8 mouse cellular contexts compared by ENCODE assay signal in genomic region chr17:85679651-85680050, GRCm38 (mm10). TPM values are rescaled to one million over a fixed set of nuclear protein-coding genes. Genes with fewer than 3 reads are reported as not detected.
A peak's percentile ranks its signal among the peaks of the same experiment; 100 is the strongest.
DNase-seq lines count a peak whose midpoint lies in the region; ATAC-seq and TF ChIP-seq lines count a peak whose summit lies in the region.

No protein-coding gene starts in this region.

- peaks cover 16% of the 10 kb centered on the region for H3K27me3 ChIP-seq in embryonic facial prominence, embryonic 11.5 days (ENCODE audit: control insufficient read depth, insufficient read depth, low read length)
- peaks cover 64% of the 10 kb centered on the region for H3K27me3 ChIP-seq in hindbrain, embryonic 16.5 days (replicated peaks; ENCODE audit: control insufficient read depth, insufficient read depth, low read length)
- peaks cover 50% of the 10 kb centered on the region for H3K27me3 ChIP-seq in midbrain, embryonic 16.5 days (ENCODE audit: control insufficient read depth, insufficient read depth, low read depth, low read length)

- no peaks in the 10 kb centered on the region for H3K36me3 ChIP-seq in embryonic facial prominence, embryonic 11.5 days (replicated peaks; ENCODE audit: control insufficient read depth, insufficient read depth, low read depth, low read length)
- no peaks in the 10 kb centered on the region for H3K36me3 ChIP-seq in hindbrain, embryonic 16.5 days (ENCODE audit: control insufficient read depth, insufficient read depth, low read length)
- H3K36me3 ChIP-seq in midbrain, embryonic 16.5 days (ENCODE audit: control insufficient read depth, insufficient read depth, low read length), result no peaks in the 10 kb centered on the region

- H3K27ac ChIP-seq in layer of hippocampus, adult 2 months, result no peak overlapping the region
- H3K27ac ChIP-seq in embryonic facial prominence, embryonic 11.5 days (replicated peaks; ENCODE audit: low read depth, low read length), result no peak overlapping the region
- H3K27ac ChIP-seq in hindbrain, embryonic 16.5 days (ENCODE audit: low read depth, low read length), result no peak overlapping the region
- H3K27ac ChIP-seq in midbrain, embryonic 16.5 days (ENCODE audit: low read length), result no peak overlapping the region

- WGBS in embryonic facial prominence, embryonic 11.5 days, result 4% methylated on average over 15 of the region's 15 CpGs
- WGBS in hindbrain, embryonic 16.5 days, result 6% methylated on average over 15 of the region's 15 CpGs
- 1% methylated on average over 15 of the region's 15 CpGs for WGBS in midbrain, embryonic 16.5 days

- H3K4me2 ChIP-seq in embryonic facial prominence, embryonic 11.5 days (ENCODE audit: low read depth, low read length), result peak overlapping the region; percentile 14; the same call in 1 of the 2 replicates
- H3K4me2 ChIP-seq in hindbrain, embryonic 16.5 days (ENCODE audit: low read length), result peak overlapping the region; percentile 32; the same call in 1 of the 2 replicates
- 0 out of 2 replicates have a peak overlapping the region, but pooled peaks have one; percentile 11 for H3K4me2 ChIP-seq in midbrain, embryonic 16.5 days (ENCODE audit: low read length)

- DNase-seq in layer of hippocampus, adult 2 months (ENCODE audit: low spot score in 2 of 2), result no peak
- no peak for DNase-seq in layer of hippocampus, postnatal 36 days
- peak; percentile 81 for DNase-seq in embryonic facial prominence, embryonic 11.5 days (ENCODE audit: low spot score)
- DNase-seq in urinary bladder, postnatal 14 days (ENCODE audit: low spot score), result no peak
- no peak for DNase-seq in gastrocnemius, adult 18-20 months (ENCODE audit: low spot score)

- TF ChIP-seq CTCF in layer of hippocampus, adult 2 months (conservative IDR thresholded peaks at IDR 0.05), result peak; percentile 73

- peaks cover 5% of the 10 kb centered on the region for H3K4me1 ChIP-seq in embryonic facial prominence, embryonic 11.5 days (ENCODE audit: control insufficient read depth, insufficient read depth, low read length)
- H3K4me1 ChIP-seq in hindbrain, embryonic 16.5 days (ENCODE audit: control insufficient read depth, insufficient read depth, low read depth, low read length), result no peaks in the 10 kb centered on the region
- H3K4me1 ChIP-seq in midbrain, embryonic 16.5 days (ENCODE audit: control insufficient read depth, insufficient read depth, low read length), result no peaks in the 10 kb centered on the region; the same call in 1 of the 2 replicates

- H3K9ac ChIP-seq in embryonic facial prominence, embryonic 11.5 days (replicated peaks; ENCODE audit: low read length), result peak overlapping the region; percentile 29; the same call in 1 of the 2 replicates
- H3K9ac ChIP-seq in hindbrain, embryonic 16.5 days (ENCODE audit: low read depth, low read length), result no peak overlapping the region
- no peak overlapping the region for H3K9ac ChIP-seq in midbrain, embryonic 16.5 days (ENCODE audit: low read depth, low read length)

- H3K4me3 ChIP-seq in layer of hippocampus, adult 2 months, result no peak overlapping the region
- H3K4me3 ChIP-seq in embryonic facial prominence, embryonic 11.5 days (ENCODE audit: low read depth, low read length), result peak overlapping the region; percentile 12; the same call in 1 of the 2 replicates
- H3K4me3 ChIP-seq in hindbrain, embryonic 16.5 days (ENCODE audit: low read length), result no peak overlapping the region
- no peak overlapping the region; the same call in 1 of the 2 replicates for H3K4me3 ChIP-seq in midbrain, embryonic 16.5 days (ENCODE audit: low read depth, low read length)

- no peak for ATAC-seq in embryonic facial prominence, embryonic 11.5 days (replicated peaks; ENCODE audit: insufficient number of reproducible peaks, low FRiP score, low TSS enrichment, low read depth)
- ATAC-seq in hindbrain, embryonic 16.5 days, result no peak
- no peak for ATAC-seq in midbrain, embryonic 16.5 days
- no peak for ATAC-seq in inflammation-experienced regulatory T-cells, adult 6 months

- no peaks in the 10 kb centered on the region for H3K9me3 ChIP-seq in embryonic facial prominence, embryonic 11.5 days (replicated peaks; ENCODE audit: control insufficient read depth, low read length)
- no peaks in the 10 kb centered on the region for H3K9me3 ChIP-seq in hindbrain, embryonic 16.5 days (ENCODE audit: control insufficient read depth, low read length)
- H3K9me3 ChIP-seq in midbrain, embryonic 16.5 days (replicated peaks; ENCODE audit: control insufficient read depth, low read length, poor library complexity, severe bottlenecking), result no peaks in the 10 kb centered on the region

RNA-seq across cellular contexts. Expression of gene Six2, which starts 8.4 kb away (rescaled TPM):
- under 1 TPM in 1 of 2 experiments, not detected in 1; 0.33 TPM for total RNA-seq in layer of hippocampus, adult 2 months (2021)
- under 1 TPM in 1 of 2 experiments, not detected in 1; 0.48 TPM for total RNA-seq in layer of hippocampus, postnatal 36 days (2021)
- 42.5 and 55.0 TPM in 2 replicates for polyA plus RNA-seq in embryonic facial prominence, embryonic 11.5 days (2014; fragmentation: Nextera tagmentation; extraction: Ambion mirVana)
- 0.36 and 0.51 TPM in 2 replicates for polyA plus RNA-seq in hindbrain, embryonic 16.5 days (2015; fragmentation: Nextera tagmentation; extraction: Ambion mirVana)
- polyA plus RNA-seq in midbrain, embryonic 16.5 days (2015; fragmentation: Nextera tagmentation; extraction: Ambion mirVana), result 0.16 and 0.33 TPM in 2 replicates
- polyA plus RNA-seq in inflammation-experienced regulatory T-cells, adult 6 months (2017; shearing (Covaris generic)), result not detected
- 10 to 100 TPM; 16.8 to 22.2 TPM for total RNA-seq in gastrocnemius, adult 18-20 months (2021)

Comparison
In these comparisons a context has a peak if more than half of its experiments do, and no peak if none do; other contexts are left out.
1. RNA of gene Six2, which starts 8.4 kb away (polyA plus RNA-seq): 42.5 to 55.0 TPM in embryonic facial prominence, embryonic 11.5 days; 0.36 to 0.51 TPM in hindbrain, embryonic 16.5 days, 0.16 to 0.33 TPM in midbrain, embryonic 16.5 days and not detected in inflammation-experienced regulatory T-cells, adult 6 months; every median in the first group is over 10 times any median in the second.
2. Peak in every context shown above with its lines, with median percentiles within 50 percentile points of each other: H3K4me2 ChIP-seq.